Mouse (Mus musculus) limb, embryonic 11.5 days (tissue): ENCODE measurements around the gene Traf3ip2. TPM values are rescaled to one million over a fixed set of nuclear protein-coding genes. Genes with fewer than 3 reads are reported as not detected.

ENCODE experiments used
- ATAC-seq: fragments of 200-750 bp; cut with Nextera tagmentation; 2 replicates; pipeline ENCODE4 v1.8.0; 2017; ENCODE audit warnings: low read depth; ENCODE audit not compliant: insufficient number of reproducible peaks, low FRiP score, low TSS enrichment
- DNase-seq: peaks from one replicate; pipeline ENCODE4 v3.0.0-alpha.2; 2015; ENCODE audit warnings: low spot score
- H3K27ac ChIP-seq: fragments of 300-500 bp; sonication (generic); replicated peaks from 2 replicates; pipeline ENCODE4 v1.5.1; 2014; ENCODE audit warnings: low read depth, mild to moderate bottlenecking, low read length
- H3K27me3 ChIP-seq: fragments of 300-500 bp; sonication (generic); 2 replicates; pipeline ENCODE4 v1.6.1; 2014; ENCODE audit warnings: mild to moderate bottlenecking, low read length, mixed read lengths; ENCODE audit not compliant: control insufficient read depth, insufficient read depth
- H3K36me3 ChIP-seq: fragments of 300-500 bp; sonication (generic); 2 replicates; pipeline ENCODE4 v1.6.1; 2014; ENCODE audit warnings: mild to moderate bottlenecking, low read length, moderate library complexity, mixed read lengths; ENCODE audit not compliant: control insufficient read depth, insufficient read depth
- H3K4me1 ChIP-seq: fragments of 300-500 bp; sonication (generic); 2 replicates; pipeline ENCODE4 v1.6.1; 2014; ENCODE audit warnings: low read length, mixed read lengths; ENCODE audit not compliant: control insufficient read depth, insufficient read depth
- H3K4me2 ChIP-seq: fragments of 300-500 bp; sonication (generic); 2 replicates; pipeline ENCODE4 v1.6.1; 2014; ENCODE audit warnings: low read depth, mild to moderate bottlenecking, moderate library complexity; ENCODE audit not compliant: severe bottlenecking
- H3K4me3 ChIP-seq: fragments of 300-500 bp; sonication (generic); 2 replicates; pipeline ENCODE4 v1.5.1; 2014; ENCODE audit warnings: low read depth, low read length
- H3K9ac ChIP-seq: fragments of 300-500 bp; sonication (generic); 2 replicates; pipeline ENCODE4 v1.6.1; 2014; ENCODE audit warnings: mild to moderate bottlenecking, low read length
- H3K9me3 ChIP-seq: fragments of 300-500 bp; sonication (generic); 2 replicates; pipeline ENCODE4 v1.6.1; 2016; ENCODE audit warnings: low read length; ENCODE audit not compliant: control insufficient read depth
- WGBS: fragments of 180-500 bp; shearing (Covaris S2); extraction: QIAGEN DNeasy Blood & Tissue Kit; methylation state at CpG from one replicate; pipeline ENCODE4 v1.1.7; 2014; 5-methylcytosine and 5-hydroxymethylcytosine counted together
- polyA plus RNA-seq: library from polyadenylated mRNA; unstranded; fragments of >200 nt; fragmentation: Nextera tagmentation; extraction: Ambion mirVana; gene quantifications from 2 replicates; pipeline ENCODE4 v1.2.1, GENCODE M21; 2014

Traf3ip2 gene
- polyA plus RNA-seq, 1 experiment from 2014 or later = 5.9 TPM

- no peak overlapping the region for H3K4me3 ChIP-seq
- no peaks in the 10 kb centered on the region for H3K27me3 ChIP-seq
- no peak for DNase-seq
- ATAC-seq = no peak
- 81% methylated on average over 2 of the region's 2 CpGs for WGBS
- H3K36me3 ChIP-seq = no peaks in the 10 kb centered on the region
- no peak overlapping the region for H3K9ac ChIP-seq
- peaks cover 16% of the 10 kb centered on the region for H3K4me1 ChIP-seq
- H3K9me3 ChIP-seq = no peaks in the 10 kb centered on the region
- no peak overlapping the region for H3K27ac ChIP-seq
- H3K4me2 ChIP-seq = no peak overlapping the region
Observed at GRCm38 (mm10) chr10:39612131-39612530, 603 bp upstream of the Traf3ip2 start.

DNA sequence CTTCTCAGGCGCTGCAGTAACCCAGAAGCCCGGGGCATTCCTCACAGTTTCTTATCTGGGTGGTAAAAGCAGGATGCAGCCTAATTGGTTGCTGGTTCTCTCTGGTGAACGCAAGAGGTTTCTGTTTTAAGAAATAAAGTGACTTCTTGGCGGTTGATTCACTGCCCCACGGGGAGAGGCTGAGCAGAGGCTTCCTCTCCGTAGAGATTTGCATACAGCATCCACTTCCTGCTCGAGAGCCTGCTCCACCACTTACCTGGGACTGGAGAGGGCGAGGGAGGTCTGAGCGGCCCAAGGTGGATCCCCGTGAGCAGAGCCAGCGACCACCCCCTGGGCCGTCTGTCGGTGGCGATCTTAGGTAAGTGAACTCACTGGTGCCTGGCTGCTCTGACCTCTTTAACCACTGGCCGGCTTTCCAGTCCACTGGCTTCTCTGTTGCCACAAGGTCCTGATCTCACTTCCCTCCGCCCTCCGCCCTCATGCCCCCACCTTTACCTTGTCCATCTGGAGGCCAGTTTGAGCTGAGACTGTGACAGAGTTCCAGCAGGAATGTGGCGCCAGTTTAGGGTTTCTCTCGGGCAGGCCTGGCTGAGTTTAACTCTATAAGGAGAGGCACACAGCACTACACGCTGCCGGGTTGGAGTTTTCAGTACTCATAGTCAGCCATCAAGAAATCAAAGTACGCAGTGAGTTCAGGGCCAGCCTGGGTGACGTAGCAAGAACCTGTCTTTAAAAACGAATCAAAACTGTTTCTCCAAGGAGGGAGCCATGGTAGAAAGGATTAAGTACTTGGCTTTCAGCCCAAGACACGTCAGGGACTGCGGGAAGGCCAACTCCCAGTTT is 476 bp downstream of the Traf3ip2 start:
- Histone ChIP-seq H3K4me1 (peaks cover 16% of the 10 kb centered on the region), H3K4me2 (peak overlapping the region; percentile 38), H3K9ac (no peak overlapping the region; the same call in 1 of the 2 replicates), H3K27me3 (no peaks in the 10 kb centered on the region), H3K27ac (peak overlapping the region; percentile 77), H3K9me3 (no peaks in the 10 kb centered on the region), H3K4me3 (peak overlapping the region; percentile 17), H3K36me3 (no peaks in the 10 kb centered on the region)
- ATAC-seq = peak; percentile 71
- DNase-seq = peak; percentile 76
- WGBS = 5% methylated on average over 26 of the region's 26 CpGs

- 48% methylated on average over 2 of the region's 2 CpGs for whole genome bisulfite sequencing
Observed at GRCm38 (mm10) chr10:39613973-39614372, 1.2 kb downstream of the Traf3ip2 start.

GRCm38 (mm10) chr10:39614676-39615075 is 1.9 kb downstream of the Traf3ip2 start:
- ATAC-seq (no peak), DNase-seq (no peak)
- Histone ChIP-seq H3K4me1 (peaks cover 16% of the 10 kb centered on the region), H3K27ac (peak overlapping the region; percentile 56; the same call in 1 of the 2 replicates), H3K9me3 (no peaks in the 10 kb centered on the region), H3K9ac (0 out of 2 replicates have a peak overlapping the region, but pooled peaks have one; percentile 22), H3K36me3 (no peaks in the 10 kb centered on the region), H3K4me3 (no peak overlapping the region), H3K4me2 (peak overlapping the region; percentile 12; the same call in 1 of the 2 replicates), H3K27me3 (no peaks in the 10 kb centered on the region)
- WGBS = 16% methylated on average over 6 of the region's 6 CpGs

More at GRCm38 (mm10) chr10:39613973-39614372, 1.2 kb downstream of the Traf3ip2 start:
- Histone ChIP-seq H3K4me2 (no peak overlapping the region), H3K27ac (peak overlapping the region; percentile 77), H3K36me3 (no peaks in the 10 kb centered on the region), H3K9me3 (no peaks in the 10 kb centered on the region), H3K4me1 (peaks cover 16% of the 10 kb centered on the region), H3K9ac (no peak overlapping the region), H3K4me3 (no peak overlapping the region), H3K27me3 (no peaks in the 10 kb centered on the region)
- no peak for ATAC-seq
- no peak for DNase-seq

DNA sequence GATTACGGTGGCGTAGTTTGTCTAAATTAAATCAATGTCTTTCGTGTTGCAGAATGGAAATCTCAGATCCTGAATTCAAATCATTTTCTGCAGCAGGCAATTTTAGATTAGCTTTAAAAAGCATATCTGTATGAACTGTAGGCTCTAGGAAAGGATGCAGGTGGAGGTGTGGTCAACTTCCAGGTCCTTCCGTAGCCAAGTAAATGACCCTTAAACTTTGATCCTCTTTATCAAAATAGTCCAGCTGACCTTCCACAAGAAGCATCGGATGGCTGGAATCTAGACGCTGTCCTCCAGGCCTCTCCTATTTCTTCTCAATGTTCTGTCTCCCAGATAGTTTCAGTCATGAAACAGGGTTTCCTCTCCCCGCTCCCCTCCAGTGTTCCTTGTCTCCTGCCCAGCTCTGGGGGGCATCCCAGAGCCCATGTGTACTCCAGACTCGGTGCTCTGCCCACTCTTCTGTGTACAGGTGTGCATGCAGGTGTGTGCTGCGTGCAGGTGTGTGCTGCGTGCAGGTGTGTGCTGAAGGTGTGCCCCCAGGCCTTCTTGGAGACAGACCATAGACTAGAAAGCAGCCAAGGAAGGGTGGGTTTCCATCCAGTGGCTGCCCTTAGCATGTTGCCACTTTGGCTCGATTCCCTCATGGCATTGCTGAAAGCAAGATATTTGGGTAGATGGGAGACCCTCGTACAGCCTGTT is 2.9 kb downstream of the Traf3ip2 start:
- Histone ChIP-seq H3K27me3 (no peaks in the 10 kb centered on the region), H3K4me2 (no peak overlapping the region), H3K4me1 (peaks cover 16% of the 10 kb centered on the region), H3K36me3 (no peaks in the 10 kb centered on the region), H3K9me3 (no peaks in the 10 kb centered on the region), H3K27ac (no peak overlapping the region), H3K4me3 (no peak overlapping the region), H3K9ac (no peak overlapping the region)
- DNase-seq (no peak), ATAC-seq (no peak)
- WGBS = 90% methylated on average over 12 of the region's 12 CpGs

DNA sequence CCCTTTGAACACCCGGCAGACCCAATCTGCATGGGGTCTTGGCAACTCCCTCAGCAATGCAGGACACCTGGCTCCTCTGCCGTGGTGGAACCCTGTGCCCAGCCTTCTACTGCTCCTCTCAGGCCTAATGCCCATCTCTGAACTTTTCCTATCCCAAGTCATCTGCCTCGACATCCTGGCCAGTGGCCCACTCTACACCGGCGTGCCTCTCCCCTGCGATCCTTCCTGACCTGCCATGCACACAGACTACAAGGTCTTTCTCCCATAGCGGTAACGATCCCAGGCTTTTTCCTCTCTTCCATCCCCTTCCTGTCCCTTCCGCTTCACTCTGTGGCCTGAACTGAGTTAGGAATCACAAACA is 3.5 kb downstream of the Traf3ip2 start:
- no peak overlapping the region for H3K27ac ChIP-seq
- H3K9me3 ChIP-seq = no peaks in the 10 kb centered on the region
- no peaks in the 10 kb centered on the region for H3K27me3 ChIP-seq
- no peak overlapping the region for H3K4me2 ChIP-seq
- no peak for ATAC-seq
- H3K36me3 ChIP-seq = no peaks in the 10 kb centered on the region
- peaks cover 13% of the 10 kb centered on the region for H3K4me1 ChIP-seq
- DNase-seq = no peak
- no peak overlapping the region for H3K4me3 ChIP-seq
- H3K9ac ChIP-seq = no peak overlapping the region
- WGBS = 80% methylated on average over 9 of the region's 9 CpGs

DNA sequence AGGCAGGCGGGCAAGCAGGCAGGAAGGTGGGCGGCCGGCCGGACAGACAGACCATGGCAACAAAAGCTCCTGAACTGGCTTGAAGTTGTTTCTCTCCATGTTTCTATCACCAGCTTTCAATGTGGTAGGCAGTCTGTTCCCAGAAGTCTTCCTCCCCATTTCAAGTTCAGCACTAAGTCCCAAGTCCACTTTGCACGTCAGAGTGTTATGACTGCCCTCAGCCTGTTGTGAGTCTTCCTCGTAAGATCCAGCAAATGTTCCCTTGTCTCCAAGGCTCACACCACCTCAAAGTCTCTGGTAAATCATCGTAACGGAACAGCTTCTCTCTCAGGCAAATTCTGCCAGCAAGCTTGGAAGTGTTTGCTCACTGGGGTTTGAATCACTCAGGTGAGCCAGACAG is 3.9 kb downstream of the Traf3ip2 start:
- no peaks in the 10 kb centered on the region for H3K9me3 ChIP-seq
- DNase-seq (no peak), ATAC-seq (no peak)
- H3K27ac ChIP-seq = no peak overlapping the region
- H3K4me1 ChIP-seq = peaks cover 13% of the 10 kb centered on the region
- no peak overlapping the region for H3K4me3 ChIP-seq
- no peak overlapping the region for H3K4me2 ChIP-seq
- H3K27me3 ChIP-seq = no peaks in the 10 kb centered on the region
- H3K9ac ChIP-seq = no peak overlapping the region
- H3K36me3 ChIP-seq = no peaks in the 10 kb centered on the region
- 77% methylated on average over 8 of the region's 8 CpGs for WGBS

GRCm38 (mm10) chr10:39618431-39618830 is 5.7 kb downstream of the Traf3ip2 start:
- DNase-seq = no peak
- 84% methylated on average over 10 of the region's 10 CpGs for WGBS
- no peak overlapping the region for H3K4me3 ChIP-seq
- H3K9me3 ChIP-seq = no peaks in the 10 kb centered on the region
- H3K4me2 ChIP-seq = no peak overlapping the region
- no peak overlapping the region for H3K9ac ChIP-seq
- no peaks in the 10 kb centered on the region for H3K36me3 ChIP-seq
- no peak overlapping the region for H3K27ac ChIP-seq
- no peaks in the 10 kb centered on the region for H3K27me3 ChIP-seq
- no peak for ATAC-seq
- H3K4me1 ChIP-seq = peaks cover 13% of the 10 kb centered on the region
